8 mouse cellular contexts compared by ENCODE assay signal in the genomic region with DNA sequence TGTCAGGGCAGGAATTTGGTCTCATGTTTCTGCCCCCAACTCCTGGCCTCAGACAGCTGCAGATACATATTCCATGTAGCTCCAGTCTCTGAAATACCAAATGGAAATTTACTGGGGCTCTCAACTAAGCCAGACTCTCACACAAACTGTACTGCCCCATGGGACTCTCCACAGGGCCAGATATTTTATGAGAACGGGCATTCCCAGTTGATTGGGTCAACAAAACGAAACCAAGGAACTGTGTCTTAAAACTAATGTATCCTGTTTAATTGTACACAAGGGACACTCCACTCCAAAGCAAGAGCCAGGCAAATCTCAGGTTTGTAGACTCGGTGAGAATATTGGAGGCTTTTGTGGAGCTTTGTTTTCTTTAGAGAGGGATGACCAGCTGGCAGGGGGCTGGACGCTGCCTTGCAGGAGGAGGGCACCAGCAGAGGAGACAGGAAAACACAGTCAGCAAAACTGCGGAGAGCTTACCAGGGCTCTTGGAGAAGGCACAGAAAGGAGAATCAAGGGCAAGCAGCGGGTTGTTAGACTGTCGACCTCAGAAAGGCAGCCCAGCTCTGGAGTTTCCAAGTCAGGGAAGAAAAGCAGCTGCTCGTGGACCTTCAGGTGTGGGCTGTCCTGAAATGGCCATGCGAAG. TPM values are rescaled to one million over a fixed set of nuclear protein-coding genes. Genes with fewer than 3 reads are reported as not detected.
DNase-seq lines count a peak whose midpoint lies in the region; ATAC-seq and TF ChIP-seq lines count a peak whose summit lies in the region.

No protein-coding gene starts in this region.

- H3K4me3 ChIP-seq in forebrain, embryonic 11.5 days (ENCODE audit: low read depth, low read length): no peak overlapping the region
- no peak overlapping the region for H3K4me3 ChIP-seq in forebrain, embryonic 14.5 days (ENCODE audit: low read depth, low read length)
- no peak overlapping the region for H3K4me3 ChIP-seq in heart, embryonic 14.5 days (ENCODE audit: control insufficient read depth in 1 of 2, insufficient read depth in 1 of 2, low read depth in 1 of 2, low read length in 2 of 2)
- peak overlapping the region; percentile 25 for H3K4me3 ChIP-seq in kidney, postnatal 0 days (replicated peaks; ENCODE audit: low read depth, low read length)
- peak overlapping the region; percentile 26 for H3K4me3 ChIP-seq in stomach, embryonic 16.5 days (replicated peaks; ENCODE audit: low read length)

- no peaks in the 10 kb centered on the region for H3K36me3 ChIP-seq in forebrain, embryonic 11.5 days (ENCODE audit: control insufficient read depth, insufficient read depth, low read length)
- H3K36me3 ChIP-seq in forebrain, embryonic 14.5 days (ENCODE audit: control insufficient read depth, insufficient read depth, low read length): no peaks in the 10 kb centered on the region
- no peaks in the 10 kb centered on the region for H3K36me3 ChIP-seq in heart, embryonic 14.5 days (ENCODE audit: control insufficient read depth, insufficient read depth, low read length)
- no peaks in the 10 kb centered on the region for H3K36me3 ChIP-seq in kidney, postnatal 0 days (ENCODE audit: insufficient read depth, low read length)
- no peaks in the 10 kb centered on the region for H3K36me3 ChIP-seq in stomach, embryonic 16.5 days (ENCODE audit: control insufficient read depth, insufficient read depth, low read length)

- no peaks in the 10 kb centered on the region for H3K9me3 ChIP-seq in forebrain, embryonic 11.5 days (ENCODE audit: control insufficient read depth, low read length)
- no peaks in the 10 kb centered on the region for H3K9me3 ChIP-seq in forebrain, embryonic 14.5 days (replicated peaks; ENCODE audit: control insufficient read depth, low read length)
- H3K9me3 ChIP-seq in heart, embryonic 14.5 days (ENCODE audit: control insufficient read depth, low read length): no peaks in the 10 kb centered on the region
- no peaks in the 10 kb centered on the region for H3K9me3 ChIP-seq in kidney, postnatal 0 days (replicated peaks; ENCODE audit: low read length)
- no peaks in the 10 kb centered on the region for H3K9me3 ChIP-seq in stomach, embryonic 16.5 days (replicated peaks; ENCODE audit: control insufficient read depth, low read length)

- ATAC-seq in forebrain, embryonic 11.5 days (replicated peaks; ENCODE audit: low FRiP score): no peak
- no peak for ATAC-seq in forebrain, embryonic 14.5 days
- ATAC-seq in heart, embryonic 14.5 days (ENCODE audit: insufficient number of reproducible peaks, insufficient read depth, low FRiP score, low read depth): no peak
- ATAC-seq in kidney, postnatal 0 days (replicated peaks; ENCODE audit: low FRiP score, low read depth): peak; percentile 36; the same call in 1 of the 2 replicates
- ATAC-seq in stomach, embryonic 16.5 days (ENCODE audit: insufficient read depth, low FRiP score): peak; percentile 48; the same call in 1 of the 2 replicates

- WGBS in forebrain, embryonic 11.5 days: 51% methylated on average over 9 of the region's 9 CpGs
- WGBS in forebrain, embryonic 14.5 days: 46% methylated on average over 9 of the region's 9 CpGs
- 31% methylated on average over 9 of the region's 9 CpGs for WGBS in heart, embryonic 14.5 days
- 7% methylated on average over 9 of the region's 9 CpGs for WGBS in kidney, postnatal 0 days
- WGBS in stomach, embryonic 16.5 days: 21% methylated on average over 9 of the region's 9 CpGs

- H3K9ac ChIP-seq in forebrain, embryonic 11.5 days (ENCODE audit: low read length): peak overlapping the region; percentile 6; the same call in 1 of the 2 replicates
- H3K9ac ChIP-seq in forebrain, embryonic 14.5 days (ENCODE audit: low read length): no peak overlapping the region
- H3K9ac ChIP-seq in heart, embryonic 14.5 days (ENCODE audit: low read length): peak overlapping the region; percentile 47
- H3K9ac ChIP-seq in kidney, postnatal 0 days (ENCODE audit: low read depth, low read length): peak overlapping the region; percentile 60
- H3K9ac ChIP-seq in stomach, embryonic 16.5 days (ENCODE audit: low read length): peak overlapping the region; percentile 59

- no peak overlapping the region for H3K27ac ChIP-seq in forebrain, embryonic 11.5 days (ENCODE audit: low read depth, low read length)
- H3K27ac ChIP-seq in forebrain, embryonic 14.5 days (ENCODE audit: low read depth, low read length): no peak overlapping the region
- peak overlapping the region; percentile 69 to 78 for H3K27ac ChIP-seq in heart, embryonic 14.5 days (replicated peaks in 1 of 2; ENCODE audit: control insufficient read depth in 1 of 2, insufficient read depth in 1 of 2, low read depth in 2 of 2, low read length in 2 of 2)
- peak overlapping the region; percentile 92 for H3K27ac ChIP-seq in kidney, postnatal 0 days
- peak overlapping the region; percentile 92 for H3K27ac ChIP-seq in stomach, embryonic 16.5 days (ENCODE audit: low read length)

- H3K4me2 ChIP-seq in forebrain, embryonic 11.5 days (ENCODE audit: low read depth, low read length, severe bottlenecking): no peak overlapping the region
- H3K4me2 ChIP-seq in forebrain, embryonic 14.5 days (ENCODE audit: low read length): no peak overlapping the region
- H3K4me2 ChIP-seq in heart, embryonic 14.5 days (ENCODE audit: low read length): peak overlapping the region; percentile 45
- H3K4me2 ChIP-seq in kidney, postnatal 0 days (ENCODE audit: low read length): peak overlapping the region; percentile 56
- peak overlapping the region; percentile 48 for H3K4me2 ChIP-seq in stomach, embryonic 16.5 days (ENCODE audit: low read depth, low read length)

- TF ChIP-seq CTCF in kidney, postnatal 0 days (IDR thresholded peaks at IDR 0.05; ENCODE audit: low read depth): no peak

- H3K27me3 ChIP-seq in forebrain, embryonic 11.5 days (ENCODE audit: control insufficient read depth, insufficient read depth, low read length): no peaks in the 10 kb centered on the region
- H3K27me3 ChIP-seq in forebrain, embryonic 14.5 days (replicated peaks; ENCODE audit: control insufficient read depth, insufficient read depth, low read length): no peaks in the 10 kb centered on the region
- H3K27me3 ChIP-seq in heart, embryonic 14.5 days (ENCODE audit: control insufficient read depth, insufficient read depth, low read length): no peaks in the 10 kb centered on the region
- no peaks in the 10 kb centered on the region for H3K27me3 ChIP-seq in kidney, postnatal 0 days (ENCODE audit: insufficient read depth, low read length)
- H3K27me3 ChIP-seq in stomach, embryonic 16.5 days (ENCODE audit: control insufficient read depth, insufficient read depth, low read length): no peaks in the 10 kb centered on the region

- H3K4me1 ChIP-seq in forebrain, embryonic 11.5 days (replicated peaks; ENCODE audit: control insufficient read depth, insufficient read depth, low read length): peaks cover 2% of the 10 kb centered on the region; the same call in 1 of the 2 replicates
- no peaks in the 10 kb centered on the region for H3K4me1 ChIP-seq in forebrain, embryonic 14.5 days (ENCODE audit: control insufficient read depth, insufficient read depth, low read length)
- H3K4me1 ChIP-seq in heart, embryonic 14.5 days (ENCODE audit: control insufficient read depth in 2 of 2, insufficient read depth in 2 of 2, low read length in 2 of 2): peaks cover 27 to 47% of the 10 kb centered on the region in 2 experiments
- H3K4me1 ChIP-seq in kidney, postnatal 0 days (replicated peaks; ENCODE audit: insufficient read depth, low read length): peaks cover 29% of the 10 kb centered on the region
- H3K4me1 ChIP-seq in stomach, embryonic 16.5 days (ENCODE audit: control insufficient read depth, insufficient read depth, low read length): peaks cover 36% of the 10 kb centered on the region

- DNase-seq in forebrain, embryonic 11.5 days (ENCODE audit: low spot score): no peak
- no peak for DNase-seq in forebrain, embryonic 14.5 days (ENCODE audit: low spot score)
- peak; percentile 57 for DNase-seq in embryo, embryonic 10.5 days (ENCODE audit: low spot score)
- peak; percentile 91 for DNase-seq in kidney, postnatal 0 days (ENCODE audit: low spot score)
- peak; percentile 52 to 71 for DNase-seq in lung, postnatal 4 days
- no peak for DNase-seq in right cerebral cortex, postnatal 36 days (ENCODE audit: low spot score in 2 of 2)

RNA-seq across cellular contexts. Expression of a gene that starts 42.1 kb away (rescaled TPM):
- 28.1 and 28.6 TPM in 2 replicates for polyA plus RNA-seq in forebrain, embryonic 11.5 days (2014; fragmentation: Nextera tagmentation; extraction: Ambion mirVana)
- polyA plus RNA-seq in forebrain, embryonic 14.5 days (2014; fragmentation: Nextera tagmentation; extraction: Ambion mirVana): 33.6 and 35.2 TPM in 2 replicates
- polyA plus RNA-seq in heart, embryonic 14.5 days (2014; fragmentation: Nextera tagmentation; extraction: Ambion mirVana): 17.1 and 20.0 TPM in 2 replicates
- polyA plus RNA-seq in kidney, postnatal 0 days (2015; fragmentation: Nextera tagmentation; extraction: Ambion mirVana): 22.5 and 23.1 TPM in 2 replicates
- polyA plus RNA-seq in stomach, embryonic 16.5 days (2015; fragmentation: Nextera tagmentation; extraction: Ambion mirVana): 23.0 and 23.4 TPM in 2 replicates

RNA-seq across cellular contexts. Expression of a gene that starts 45.8 kb away (rescaled TPM):
- polyA plus RNA-seq in forebrain, embryonic 11.5 days (2014; fragmentation: Nextera tagmentation; extraction: Ambion mirVana): 573 and 583 TPM in 2 replicates
- 176 and 206 TPM in 2 replicates for polyA plus RNA-seq in forebrain, embryonic 14.5 days (2014; fragmentation: Nextera tagmentation; extraction: Ambion mirVana)
- 297 and 312 TPM in 2 replicates for polyA plus RNA-seq in heart, embryonic 14.5 days (2014; fragmentation: Nextera tagmentation; extraction: Ambion mirVana)
- 488 and 506 TPM in 2 replicates for polyA plus RNA-seq in kidney, postnatal 0 days (2015; fragmentation: Nextera tagmentation; extraction: Ambion mirVana)
- polyA plus RNA-seq in stomach, embryonic 16.5 days (2015; fragmentation: Nextera tagmentation; extraction: Ambion mirVana): 177 and 197 TPM in 2 replicates

RNA-seq across cellular contexts. Expression of a gene that starts 53.9 kb away (rescaled TPM):
- polyA plus RNA-seq in forebrain, embryonic 11.5 days (2014; fragmentation: Nextera tagmentation; extraction: Ambion mirVana): 0.37 TPM in 1 of 2 replicates, not detected in the other
- polyA plus RNA-seq in forebrain, embryonic 14.5 days (2014; fragmentation: Nextera tagmentation; extraction: Ambion mirVana): 1.9 TPM in 1 of 2 replicates, not detected in the other
- polyA plus RNA-seq in heart, embryonic 14.5 days (2014; fragmentation: Nextera tagmentation; extraction: Ambion mirVana): not detected in 2 replicates
- not detected in 2 replicates for polyA plus RNA-seq in kidney, postnatal 0 days (2015; fragmentation: Nextera tagmentation; extraction: Ambion mirVana)
- not detected in 2 replicates for polyA plus RNA-seq in stomach, embryonic 16.5 days (2015; fragmentation: Nextera tagmentation; extraction: Ambion mirVana)

Comparison
In these comparisons a context has a peak if more than half of its experiments do, and no peak if none do; other contexts are left out.
1. ATAC-seq: peak in kidney, postnatal 0 days (single experiment) and stomach, embryonic 16.5 days (single experiment); none in forebrain, embryonic 11.5 days (single experiment), forebrain, embryonic 14.5 days (single experiment) and heart, embryonic 14.5 days (single experiment).
2. DNase-seq: peak in embryo, embryonic 10.5 days (single experiment), kidney, postnatal 0 days (single experiment) and lung, postnatal 4 days (2 of 2); none in forebrain, embryonic 11.5 days (single experiment), forebrain, embryonic 14.5 days (single experiment) and right cerebral cortex, postnatal 36 days (0 of 2).
3. H3K27ac ChIP-seq: peak in heart, embryonic 14.5 days (2 of 2), kidney, postnatal 0 days (single experiment) and stomach, embryonic 16.5 days (single experiment); none in forebrain, embryonic 11.5 days (single experiment) and forebrain, embryonic 14.5 days (single experiment).
4. H3K4me2 ChIP-seq: peak in heart, embryonic 14.5 days (single experiment), kidney, postnatal 0 days (single experiment) and stomach, embryonic 16.5 days (single experiment); none in forebrain, embryonic 11.5 days (single experiment) and forebrain, embryonic 14.5 days (single experiment).
5. H3K4me3 ChIP-seq: peak in kidney, postnatal 0 days (single experiment) and stomach, embryonic 16.5 days (single experiment); none in forebrain, embryonic 11.5 days (single experiment), forebrain, embryonic 14.5 days (single experiment) and heart, embryonic 14.5 days (0 of 2).